Mouse (Mus musculus): ENCODE data around the gene Aimp2. TPM values are rescaled to one million over a fixed set of nuclear protein-coding genes. Genes with fewer than 3 reads are reported as not detected.

Gene Aimp2
- 10 to 100 TPM; 92.1 to 96.2 TPM for total RNA-seq (2021)
- long read RNA-seq, experiment 1, transcript Aimp2-202 (4 exons, 1,073 nt): major isoform, 40 of 85 reads
- long read RNA-seq, experiment 1, transcript Aimp2-201 (4 exons, 1,185 nt): major isoform, 40 of 85 reads
- long read RNA-seq, experiment 1, partial matches to known transcripts: 1 of 85 reads
- long read RNA-seq, experiment 1, other reads (novel, unspliced or antisense): 4 of 85 reads
- long read RNA-seq, experiment 2, transcript Aimp2-201 (4 exons, 1,185 nt): major isoform, 49 of 99 reads
- long read RNA-seq, experiment 2, transcript Aimp2-202 (4 exons, 1,073 nt): minor isoform, 40 of 99 reads
- long read RNA-seq, experiment 2, partial matches to known transcripts: 0 of 99 reads
- long read RNA-seq, experiment 2, other reads (novel, unspliced or antisense): 9 of 99 reads

DNA sequence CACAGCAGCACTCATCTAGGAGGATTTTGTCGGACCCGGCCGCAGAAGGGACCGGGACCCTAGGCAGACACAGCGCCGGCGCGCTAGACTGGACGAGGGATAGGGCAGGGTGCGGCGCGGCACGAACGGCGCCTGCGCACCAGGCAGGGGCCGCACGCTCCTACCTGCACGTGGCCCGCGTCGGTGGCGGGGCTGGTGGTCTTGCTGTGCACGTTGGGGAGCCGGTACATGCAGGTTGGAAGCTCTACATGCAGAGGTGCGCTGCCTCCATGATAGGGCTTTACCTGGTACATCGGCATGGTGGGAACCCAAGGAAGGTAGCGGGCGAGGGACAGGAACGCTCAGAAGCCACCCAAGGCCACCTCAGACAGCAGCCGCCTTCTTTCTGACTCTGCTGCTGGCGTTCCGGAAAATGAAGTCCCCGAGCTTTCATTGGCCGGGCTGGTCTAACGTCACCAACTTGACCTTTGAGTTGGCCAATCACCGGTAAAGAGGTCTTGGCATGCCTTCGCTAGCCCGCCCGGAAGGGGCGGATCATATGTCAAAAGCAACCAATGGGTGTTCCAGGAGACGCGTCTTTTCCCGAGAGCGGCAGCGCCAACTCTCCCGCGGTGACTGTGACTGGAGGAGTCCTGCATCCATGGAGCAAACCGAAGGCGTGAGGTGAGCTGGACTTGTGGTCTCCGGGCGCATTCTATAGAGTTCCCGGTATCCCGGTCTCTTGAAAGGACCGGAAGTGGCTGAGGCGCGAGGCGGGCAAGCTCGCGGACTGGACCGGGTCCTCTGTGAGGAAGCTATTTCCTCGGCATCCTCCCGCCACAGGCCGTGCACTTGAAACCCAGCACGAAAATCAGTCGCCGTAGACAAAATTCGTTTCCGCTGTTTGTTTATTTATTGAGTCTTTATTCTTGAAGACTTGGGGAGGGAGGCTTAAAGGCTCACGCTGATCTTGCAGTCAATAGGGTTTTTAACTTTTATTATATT lies at the start of gene Aimp2, which contains the start of gene Pms2:
Aimp2 (minus strand) TSS at position 431 of the 984 bp plus-strand sequence.
Pms2 (plus strand) TSS at position 548 of the 984 bp plus-strand sequence.
- peak; percentile 83 to 93 for DNase-seq (ENCODE audit: low spot score in 2 of 2)

DNA sequence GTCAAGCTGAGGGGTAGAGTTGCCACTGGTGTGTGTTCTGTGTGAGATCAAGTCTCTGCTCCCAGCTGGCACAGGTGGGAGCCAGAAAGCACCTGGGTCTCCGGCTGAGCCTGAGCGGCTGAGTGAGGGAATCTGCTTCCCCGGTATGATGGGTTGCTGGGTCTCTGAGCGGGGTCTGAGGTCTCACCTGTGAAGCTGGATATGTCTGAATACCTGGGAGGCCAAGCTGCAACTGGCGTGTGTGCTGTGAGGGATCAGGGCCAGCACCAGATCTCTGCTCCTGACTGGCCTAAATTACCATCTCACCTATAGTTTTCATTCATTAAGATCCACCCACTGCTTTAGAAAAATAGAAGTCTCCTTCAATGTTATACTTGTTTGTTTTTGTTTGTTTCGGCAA lies 47.5 kb upstream of the Aimp2 start:
- no peak for DNase-seq (ENCODE audit: low spot score in 2 of 2)

DNA sequence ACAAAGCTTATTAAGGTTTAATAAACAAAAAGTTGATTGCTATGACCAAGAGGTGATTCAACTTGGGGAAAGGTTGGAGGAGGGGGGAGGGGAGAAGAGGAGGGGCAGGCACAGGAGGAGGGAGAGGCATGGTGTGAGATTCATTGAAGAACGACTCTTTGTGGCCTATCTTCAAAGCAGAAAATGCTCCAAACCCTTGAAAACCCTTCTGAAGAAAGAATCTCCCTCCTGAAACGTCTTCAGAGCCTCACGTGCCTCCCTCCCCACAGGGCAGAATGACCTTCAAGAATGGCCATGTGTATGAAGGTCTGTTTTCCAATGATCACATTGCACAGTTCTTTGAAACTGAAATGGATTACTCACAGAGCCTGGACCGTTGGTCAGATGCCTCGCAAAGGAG lies 40.4 kb upstream of the Aimp2 start:
- no peak for DNase-seq (ENCODE audit: low spot score in 2 of 2)

DNA sequence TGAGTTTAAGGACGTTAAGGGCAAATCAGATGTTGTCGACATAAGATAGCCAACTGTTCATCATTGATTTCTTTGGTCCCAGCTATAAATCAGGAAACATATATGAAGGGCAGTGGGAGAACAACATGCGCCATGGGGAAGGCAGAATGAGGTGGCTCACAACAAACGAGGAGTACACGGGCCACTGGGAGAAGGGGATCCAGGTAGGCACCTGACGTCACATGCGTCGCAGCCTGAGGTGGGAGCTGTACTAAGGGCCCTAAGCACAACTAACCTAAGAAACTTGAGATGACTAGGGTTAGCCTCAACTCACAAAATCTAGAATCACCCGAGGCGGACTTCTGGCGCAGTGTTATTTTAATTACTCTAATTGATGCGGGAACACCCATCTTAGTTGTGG lies 38.7 kb upstream of the Aimp2 start:
- no peak for DNase-seq (ENCODE audit: low spot score in 2 of 2)

DNA sequence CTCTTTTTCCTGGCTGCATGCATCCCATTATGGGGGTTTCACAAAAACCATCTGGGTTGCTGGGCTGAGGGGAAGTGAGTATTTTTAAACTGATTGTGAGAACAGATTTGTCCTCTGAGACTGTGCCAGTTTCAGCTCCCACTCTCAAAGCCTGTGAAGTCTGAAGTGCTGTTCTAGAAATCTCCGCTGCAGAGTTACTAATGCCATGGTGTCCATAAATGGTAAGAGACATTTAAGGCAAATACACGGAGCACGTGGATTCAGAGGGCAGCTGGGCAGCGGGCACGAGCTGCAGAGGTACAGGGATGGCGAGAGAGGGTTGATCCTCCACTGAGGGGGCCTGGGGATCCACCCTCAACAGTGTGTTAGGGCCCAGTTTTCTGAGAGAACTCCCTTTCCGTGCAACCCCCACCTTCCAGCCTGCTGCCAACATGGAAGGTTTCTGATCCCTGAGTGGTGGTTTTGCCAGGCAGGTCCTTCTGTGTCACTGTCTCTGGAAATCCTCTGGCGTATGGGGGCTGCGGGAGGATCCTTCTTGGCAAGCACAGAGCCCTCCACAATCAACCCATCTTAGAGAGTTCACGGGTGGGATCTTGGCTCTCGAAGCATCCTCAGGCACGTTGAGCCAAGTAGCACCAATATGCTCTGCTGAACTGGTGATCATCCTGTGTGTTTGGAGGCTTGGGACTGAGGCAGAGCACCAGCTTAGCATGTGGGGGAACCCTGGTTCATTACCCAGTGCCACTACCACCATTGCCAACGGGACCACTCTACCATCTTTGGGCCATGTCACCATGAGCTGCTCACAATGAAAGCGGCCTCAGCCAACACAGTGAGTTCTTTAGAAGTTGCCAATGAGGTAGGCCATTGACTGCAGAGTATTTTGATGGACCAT lies 33.8 kb upstream of the Aimp2 start:
- DNase-seq (ENCODE audit: low spot score in 2 of 2): no peak

DNA sequence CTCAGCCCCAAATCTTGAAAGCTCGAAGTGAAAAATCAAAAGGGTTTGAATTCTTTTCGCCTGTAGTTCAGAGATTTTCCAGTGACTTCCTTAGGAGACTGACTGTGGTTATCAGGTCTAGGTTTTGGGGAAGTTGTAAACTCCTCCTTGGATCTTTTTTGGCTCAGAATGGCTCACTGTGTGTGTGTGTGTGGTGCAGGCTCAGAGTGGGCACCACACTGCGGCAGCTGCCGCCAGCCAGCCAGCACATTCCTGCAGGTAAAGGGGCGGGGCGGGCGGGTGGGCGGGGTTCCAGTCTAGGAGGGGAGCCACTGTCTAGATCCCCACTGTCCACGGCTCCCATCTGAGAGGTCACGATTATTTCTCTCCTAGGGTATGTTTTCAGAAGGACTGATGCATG lies 31.9 kb upstream of the Aimp2 start:
- no peak for DNase-seq (ENCODE audit: low spot score in 2 of 2)

DNA sequence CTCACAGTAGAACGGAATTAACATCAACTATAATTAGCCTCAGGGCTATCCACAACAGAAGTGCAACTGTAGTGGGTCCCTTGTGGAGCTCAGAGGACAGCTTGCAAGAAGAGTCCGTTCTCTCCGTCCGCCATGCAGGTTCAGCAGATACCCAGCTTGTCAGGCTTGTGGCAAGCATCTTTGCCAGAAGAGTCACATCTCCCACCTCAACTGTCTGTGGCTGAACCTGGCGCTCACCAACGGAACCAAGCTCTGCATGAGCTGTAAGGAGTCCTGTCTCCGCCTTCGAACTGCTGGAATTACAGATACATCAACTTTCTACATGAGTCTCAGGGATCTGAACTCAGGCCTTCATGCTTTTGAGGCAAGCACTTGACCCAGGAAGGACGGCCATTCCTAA lies 26.5 kb upstream of the Aimp2 start:
- DNase-seq (ENCODE audit: low spot score in 2 of 2): no peak

DNA sequence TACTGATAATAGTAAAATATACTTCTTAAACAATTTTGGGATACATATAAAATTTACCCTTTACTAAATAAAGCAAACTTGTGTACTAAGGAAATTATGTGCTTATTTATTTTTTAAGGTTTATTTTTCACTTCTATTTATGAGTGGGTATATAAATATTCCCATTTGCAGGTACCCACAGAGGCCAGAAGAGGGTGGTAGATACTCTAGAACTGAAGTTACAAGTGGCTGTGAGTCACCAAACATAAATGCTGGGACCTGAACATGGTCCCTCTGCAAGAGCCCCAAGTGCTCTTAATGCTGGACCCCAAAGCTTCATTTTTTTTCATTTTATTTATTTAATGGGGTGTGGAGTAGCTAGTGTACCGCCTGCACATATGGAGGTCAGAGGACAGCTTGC lies 24.2 kb upstream of the Aimp2 start:
- no peak for DNase-seq (ENCODE audit: low spot score in 2 of 2)

DNA sequence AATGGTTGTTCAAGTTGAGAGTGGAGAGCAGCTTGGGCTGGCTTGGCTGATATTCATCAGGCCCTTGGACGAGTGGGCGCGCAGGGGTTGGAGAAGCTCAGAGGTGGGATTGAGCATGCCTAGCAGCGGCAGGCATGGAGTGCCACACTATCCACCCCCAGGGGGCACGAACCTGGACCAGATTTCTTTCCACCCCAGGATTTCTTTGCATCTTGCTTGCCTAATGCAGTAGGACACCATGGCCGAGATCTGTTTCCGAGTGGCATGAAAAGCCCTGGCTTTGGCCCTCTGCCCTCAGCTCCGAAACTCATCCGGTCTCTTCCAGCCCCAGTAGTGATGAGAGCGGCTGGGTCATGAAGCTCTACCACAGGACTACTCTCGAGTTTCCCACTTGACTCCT lies 23.8 kb upstream of the Aimp2 start:
- no peak for DNase-seq (ENCODE audit: low spot score in 2 of 2)

DNA sequence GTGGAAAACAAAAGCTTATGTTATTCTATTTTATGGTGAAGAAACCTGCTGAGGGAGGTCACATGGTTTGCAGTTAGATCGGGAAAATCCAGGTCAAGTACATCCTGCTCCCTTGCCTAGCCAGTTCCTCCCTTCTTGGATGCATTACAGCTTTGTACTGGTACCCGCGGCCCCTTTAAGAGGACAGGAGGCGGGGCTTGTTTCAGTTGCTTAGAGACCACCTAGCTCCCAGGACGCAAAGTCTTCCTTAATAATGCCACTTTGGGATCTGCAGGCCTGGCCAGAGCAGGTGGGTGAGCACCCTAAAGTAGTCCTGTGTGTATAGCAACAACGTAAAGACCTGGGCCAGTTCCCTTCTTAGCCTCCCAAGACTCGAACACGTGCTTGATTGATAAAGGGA lies 23.2 kb upstream of the Aimp2 start, which contains the start of gene Rsph10b:
Rsph10b (plus strand) TSS at position 205 of the 400 bp plus-strand sequence.
- DNase-seq (ENCODE audit: low spot score in 2 of 2): no peak

DNA sequence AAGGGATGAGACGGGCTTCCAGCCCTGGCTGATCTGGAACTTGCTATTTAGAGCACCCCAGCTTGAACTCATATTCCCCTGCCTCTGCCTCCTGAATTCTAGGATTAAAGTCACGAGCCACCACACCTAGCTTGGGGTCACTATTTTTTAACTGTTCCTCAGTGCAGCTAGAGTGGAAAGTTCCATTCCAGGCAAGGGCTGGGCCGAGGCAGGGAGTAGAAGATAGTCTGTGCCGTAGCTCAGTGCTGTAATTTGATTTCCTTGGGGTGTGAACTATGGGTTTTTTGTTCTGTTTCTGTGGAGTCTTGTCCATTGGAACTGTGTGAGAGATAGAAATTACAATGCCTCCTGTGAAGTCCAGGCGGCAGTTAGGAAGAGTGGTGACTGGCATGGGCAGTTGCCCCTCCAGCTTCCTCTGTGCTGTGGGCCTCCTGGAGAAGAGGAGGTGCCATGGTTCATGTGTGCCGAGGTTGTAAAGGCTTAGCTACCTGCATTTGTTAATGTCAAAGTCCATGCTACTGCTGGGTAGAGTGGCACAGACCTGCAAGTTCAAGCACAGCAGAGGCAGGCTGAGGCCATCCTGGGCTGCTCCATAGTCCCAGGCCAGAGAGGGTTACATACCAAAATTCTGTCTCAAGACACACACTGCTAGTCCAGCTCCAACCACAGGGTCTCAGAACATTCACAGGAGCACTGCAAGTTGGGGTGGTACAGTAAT lies 22.4 kb upstream of the Aimp2 start:
- no peak for DNase-seq (ENCODE audit: low spot score in 2 of 2)

DNA sequence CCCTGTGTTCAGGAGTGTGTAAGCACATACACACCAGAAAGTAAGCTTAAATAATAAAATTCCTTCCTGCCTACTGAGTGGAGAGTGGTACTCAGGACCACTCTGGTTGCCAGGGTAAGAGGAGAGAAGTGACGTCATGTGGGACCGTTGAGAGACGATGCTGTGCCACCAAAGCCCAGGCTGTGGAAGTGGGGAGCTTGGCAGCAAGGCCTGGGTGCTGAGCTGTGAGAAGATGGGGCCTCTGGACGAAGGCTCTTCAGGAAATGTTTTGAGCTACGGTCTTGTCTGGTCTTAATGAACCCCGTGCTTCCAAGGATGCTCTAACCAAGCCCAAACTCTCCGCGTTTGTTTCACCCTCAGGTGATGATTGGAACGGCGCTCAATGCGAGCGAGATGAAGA lies 21.0 kb upstream of the Aimp2 start:
- no peak for DNase-seq (ENCODE audit: low spot score in 2 of 2)

DNA sequence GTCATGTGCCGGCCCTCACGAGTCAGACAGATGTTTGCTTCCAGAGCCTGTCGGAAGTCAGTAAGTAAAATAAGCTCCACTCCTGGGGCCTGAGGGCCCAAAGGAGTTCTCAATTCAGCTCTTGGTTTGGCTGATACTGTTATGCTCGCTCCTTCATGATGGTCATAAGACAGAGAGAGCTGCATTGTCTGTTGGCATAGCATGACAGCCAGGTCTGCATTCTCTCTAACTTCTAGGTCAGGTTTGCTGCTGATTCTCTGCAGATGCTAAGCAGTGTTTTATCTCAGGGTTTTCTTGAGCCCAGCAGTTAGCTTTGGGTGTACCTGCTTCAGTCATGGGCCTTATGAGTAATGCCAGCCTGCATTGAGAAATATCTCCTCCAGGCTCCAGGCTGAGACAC lies 19.6 kb upstream of the Aimp2 start:
- DNase-seq (ENCODE audit: low spot score in 2 of 2): no peak

DNA sequence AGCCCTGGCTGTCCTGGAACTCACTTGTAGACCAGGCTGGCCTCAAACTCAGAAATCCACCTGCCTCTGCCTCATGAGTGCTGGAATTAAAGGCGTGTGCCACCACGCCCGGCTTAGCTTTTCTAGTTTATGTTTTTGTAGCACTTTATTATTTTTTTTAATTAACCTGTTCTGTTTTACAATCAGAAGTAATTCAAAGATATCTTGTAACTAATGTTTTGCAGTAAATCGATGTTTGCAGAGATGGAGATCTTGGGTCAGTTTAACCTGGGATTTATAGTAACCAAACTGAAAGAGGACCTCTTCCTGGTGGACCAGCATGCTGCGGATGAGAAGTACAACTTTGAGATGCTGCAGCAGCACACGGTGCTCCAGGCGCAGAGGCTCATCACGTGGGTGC lies 18.2 kb upstream of the Aimp2 start, which contains the start of gene Gm42421:
Gm42421 (plus strand) TSS at position 301 of the 400 bp plus-strand sequence.
- no peak for DNase-seq (ENCODE audit: low spot score in 2 of 2)

DNA sequence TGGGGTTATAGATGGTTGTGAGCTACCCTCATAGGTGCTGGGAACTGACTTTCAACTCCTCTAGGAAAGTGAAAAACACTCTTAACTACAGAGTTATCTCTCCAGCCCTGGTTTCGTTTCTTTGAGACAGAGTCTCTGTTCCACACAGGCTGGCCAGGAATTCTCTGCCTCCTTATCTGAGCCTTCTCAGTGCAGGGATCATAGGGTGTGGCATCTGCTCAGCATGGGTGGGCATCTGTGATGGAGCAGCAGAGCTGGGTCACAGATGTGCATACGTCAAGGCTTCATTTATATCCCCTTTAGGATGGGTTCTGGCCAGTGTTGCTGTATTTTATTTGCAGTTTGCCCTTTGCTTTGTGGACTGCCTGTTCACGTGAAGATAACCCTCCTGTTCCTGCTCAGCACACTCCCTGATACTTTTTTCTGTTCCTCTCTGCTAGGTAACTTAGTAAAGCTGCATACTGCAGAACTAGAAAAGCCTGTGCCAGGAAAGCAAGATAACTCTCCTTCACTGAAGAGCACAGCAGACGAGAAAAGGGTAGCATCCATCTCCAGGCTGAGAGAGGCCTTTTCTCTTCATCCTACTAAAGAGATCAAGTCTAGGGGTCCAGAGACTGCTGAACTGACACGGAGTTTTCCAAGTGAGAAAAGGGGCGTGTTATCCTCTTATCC lies 15.3 kb upstream of the Aimp2 start:
- no peak for DNase-seq (ENCODE audit: low spot score in 2 of 2)

DNA sequence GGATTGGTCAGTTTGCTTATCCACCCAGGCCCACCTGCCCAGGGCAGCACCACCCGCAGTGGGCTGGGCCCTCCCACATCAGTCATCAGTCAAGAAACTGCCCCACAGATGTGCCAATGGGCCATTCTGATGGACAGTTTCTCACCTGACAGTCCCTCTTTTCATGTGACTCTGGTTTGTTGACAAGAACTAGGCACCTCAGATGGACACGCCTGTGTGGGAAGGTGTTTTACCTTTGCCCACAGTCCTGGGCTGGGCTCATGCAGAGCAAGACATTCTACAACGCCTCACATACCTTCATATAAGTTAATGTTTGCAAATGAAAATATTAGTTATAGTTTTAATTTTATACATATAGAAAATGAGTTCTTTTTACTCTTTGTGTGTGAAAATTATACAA lies 8.5 kb upstream of the Aimp2 start:
- DNase-seq (ENCODE audit: low spot score in 2 of 2): no peak

DNA sequence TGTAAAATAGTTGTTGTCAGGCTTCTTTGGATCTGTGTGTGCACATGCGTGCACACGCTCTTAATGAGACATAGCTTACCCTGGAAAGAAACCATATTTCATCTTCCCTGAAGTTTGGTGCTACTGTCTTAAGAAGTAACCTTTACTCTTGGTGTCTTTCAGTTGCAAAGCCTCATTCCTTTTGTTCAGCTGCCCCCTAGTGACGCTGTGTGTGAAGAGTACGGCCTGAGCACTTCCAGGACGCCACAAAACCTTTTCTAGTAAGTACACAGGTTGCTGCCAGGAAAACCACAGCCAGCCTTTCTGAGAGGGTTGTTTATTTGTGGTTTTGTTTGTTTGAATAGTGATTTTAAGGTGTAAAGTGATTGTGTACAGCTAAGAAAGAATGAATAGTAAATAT lies 7.8 kb upstream of the Aimp2 start:
- peak in 1 of 2 experiments; percentile 36 for DNase-seq (ENCODE audit: low spot score in 2 of 2)

DNA sequence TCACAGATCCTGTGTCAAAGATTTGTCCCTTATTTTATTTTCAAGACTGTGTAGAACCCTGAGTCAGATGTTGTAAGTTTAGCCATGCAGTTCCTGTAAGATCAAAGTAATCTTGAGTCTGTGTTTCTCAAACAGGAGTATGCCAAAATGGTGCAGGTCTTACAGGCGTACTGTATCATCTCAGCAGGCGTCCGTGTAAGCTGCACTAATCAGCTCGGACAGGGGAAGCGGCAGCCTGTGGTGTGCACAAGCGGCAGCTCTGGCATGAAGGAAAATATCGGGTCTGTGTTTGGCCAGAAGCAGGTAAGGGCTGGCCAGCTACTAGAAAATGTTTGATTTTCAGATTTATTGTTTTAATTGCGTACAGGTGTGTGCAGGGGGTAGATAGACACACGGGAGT lies 6.6 kb upstream of the Aimp2 start:
- no peak for DNase-seq (ENCODE audit: low spot score in 2 of 2)

DNA sequence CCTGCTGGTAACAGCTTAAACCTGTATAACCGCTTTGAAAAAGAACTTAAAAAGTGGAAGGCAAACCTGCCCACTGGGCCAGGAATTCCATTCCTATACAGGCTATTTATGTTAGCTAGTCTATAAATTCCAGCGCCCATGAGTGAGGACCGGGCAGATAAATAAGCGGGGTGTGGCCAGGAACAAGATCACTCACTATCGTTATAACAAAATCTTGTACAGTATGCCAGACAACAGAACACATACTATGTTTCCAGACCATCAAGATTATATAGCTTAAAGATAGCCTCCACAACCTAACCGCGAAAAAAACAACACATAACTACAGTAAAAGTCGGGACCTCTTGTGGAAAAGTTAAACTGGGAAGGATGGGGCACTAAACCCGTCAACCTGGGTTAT lies 721 bp downstream of the Aimp2 start:
- DNase-seq (ENCODE audit: low spot score in 2 of 2): no peak

DNA sequence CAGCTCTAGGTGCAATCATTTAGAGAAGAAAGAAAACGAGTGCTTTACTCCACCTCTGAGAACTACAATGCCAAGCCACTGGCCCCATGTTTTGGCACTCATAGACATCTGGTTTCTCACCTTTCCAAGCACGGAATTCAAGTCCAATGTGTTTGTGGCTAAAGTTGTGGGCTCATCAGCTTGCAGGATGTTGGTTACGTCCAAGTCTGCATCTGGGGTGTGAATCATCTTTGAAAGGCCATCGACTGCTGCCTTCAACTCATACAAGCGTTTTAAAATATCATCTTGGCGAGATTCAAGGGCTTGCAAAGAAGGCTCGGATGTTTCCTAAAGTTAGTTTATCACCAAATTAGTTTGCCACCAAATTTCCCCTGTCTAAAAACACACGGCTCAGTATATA lies 3.2 kb downstream of the Aimp2 start:
- DNase-seq (ENCODE audit: low spot score in 2 of 2): no peak
